Mouse (Mus musculus): Measurements from ENCODE around the gene Sdccag8. TPM values are rescaled to one million over a fixed set of nuclear protein-coding genes. Genes with fewer than 3 reads are reported as not detected.

Gene Sdccag8
- polyA plus RNA-seq, 1 experiment: 13.3 TPM

GRCm38 (mm10) chr1:176877756-176878155, 63.3 kb downstream of the Sdccag8 start:
- WGBS: 39% methylated on average over 3 of the region's 3 CpGs
- TF ChIP-seq POLR2A (IDR thresholded peaks at IDR 0.05; ENCODE audit: low read depth, low read length): no peak
- TF ChIP-seq CTCF (conservative IDR thresholded peaks at IDR 0.05; ENCODE audit: insufficient read depth, insufficient read length, low read depth, low read length): no peak
- Histone ChIP-seq H3K4me1 (ENCODE audit: control insufficient read depth, insufficient read depth, low read length) (no peaks in the 10 kb centered on the region), H3K27ac (ENCODE audit: insufficient read depth, low read depth, low read length) (no peak overlapping the region), H3K36me3 (ENCODE audit: control insufficient read depth, insufficient read depth, low read length) (no peaks in the 10 kb centered on the region), H3K27me3 (replicated peaks; ENCODE audit: control insufficient read depth, insufficient read depth, low read length) (no peaks in the 10 kb centered on the region), H3K4me3 (ENCODE audit: insufficient read depth, low read depth, low read length) (no peak overlapping the region)
- DNase-seq: peak; percentile 60

GRCm38 (mm10) chr1:176879005-176879404, 64.5 kb downstream of the Sdccag8 start:
- Histone ChIP-seq H3K4me1 (ENCODE audit: control insufficient read depth, insufficient read depth, low read length) (no peaks in the 10 kb centered on the region), H3K27ac (ENCODE audit: insufficient read depth, low read depth, low read length) (no peak overlapping the region), H3K4me3 (ENCODE audit: insufficient read depth, low read depth, low read length) (no peak overlapping the region), H3K27me3 (replicated peaks; ENCODE audit: control insufficient read depth, insufficient read depth, low read length) (no peaks in the 10 kb centered on the region), H3K36me3 (ENCODE audit: control insufficient read depth, insufficient read depth, low read length) (no peaks in the 10 kb centered on the region)
- DNase-seq: no peak
- TF ChIP-seq POLR2A (IDR thresholded peaks at IDR 0.05; ENCODE audit: low read depth, low read length) (no peak), CTCF (conservative IDR thresholded peaks at IDR 0.05; ENCODE audit: insufficient read depth, insufficient read length, low read depth, low read length) (no peak)
- WGBS: 79% methylated on average over 2 of the region's 2 CpGs

GRCm38 (mm10) chr1:176879614-176880013, 65.2 kb downstream of the Sdccag8 start:
- Histone ChIP-seq H3K4me3 (ENCODE audit: insufficient read depth, low read depth, low read length) (no peak overlapping the region), H3K36me3 (ENCODE audit: control insufficient read depth, insufficient read depth, low read length) (no peaks in the 10 kb centered on the region), H3K27ac (ENCODE audit: insufficient read depth, low read depth, low read length) (no peak overlapping the region), H3K4me1 (ENCODE audit: control insufficient read depth, insufficient read depth, low read length) (no peaks in the 10 kb centered on the region), H3K27me3 (replicated peaks; ENCODE audit: control insufficient read depth, insufficient read depth, low read length) (no peaks in the 10 kb centered on the region)
- no peak for DNase-seq
- no peak for TF ChIP-seq CTCF (conservative IDR thresholded peaks at IDR 0.05; ENCODE audit: insufficient read depth, insufficient read length, low read depth, low read length)
- no peak for TF ChIP-seq POLR2A (IDR thresholded peaks at IDR 0.05; ENCODE audit: low read depth, low read length)
- 48% methylated on average over 6 of the region's 6 CpGs for WGBS

DNA sequence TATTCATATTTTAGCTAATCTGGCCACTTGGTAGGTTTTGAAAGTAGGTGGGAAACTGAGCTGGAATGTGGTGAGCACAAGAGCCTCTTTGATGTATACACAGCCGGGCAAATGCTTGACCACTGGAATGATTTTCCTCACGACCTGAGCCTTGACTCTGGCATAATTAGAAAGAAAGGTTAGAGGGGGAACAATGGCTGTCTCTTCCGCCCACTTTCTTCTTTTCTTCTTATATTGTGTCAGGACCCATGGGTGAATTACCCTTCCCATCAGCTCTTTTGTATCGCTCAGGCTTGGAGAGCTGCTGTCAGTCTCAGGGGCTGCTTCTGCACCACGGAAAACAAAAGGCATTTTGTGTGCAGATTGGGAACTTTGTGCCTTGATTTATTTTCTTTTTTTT, 65.6 kb downstream of the Sdccag8 start:
- TF ChIP-seq POLR2A (IDR thresholded peaks at IDR 0.05; ENCODE audit: low read depth, low read length) (no peak), CTCF (conservative IDR thresholded peaks at IDR 0.05; ENCODE audit: insufficient read depth, insufficient read length, low read depth, low read length) (no peak)
- no peak for DNase-seq
- H3K4me3 ChIP-seq (ENCODE audit: insufficient read depth, low read depth, low read length): no peak overlapping the region
- H3K36me3 ChIP-seq (ENCODE audit: control insufficient read depth, insufficient read depth, low read length): no peaks in the 10 kb centered on the region
- H3K4me1 ChIP-seq (ENCODE audit: control insufficient read depth, insufficient read depth, low read length): no peaks in the 10 kb centered on the region
- H3K27me3 ChIP-seq (replicated peaks; ENCODE audit: control insufficient read depth, insufficient read depth, low read length): no peaks in the 10 kb centered on the region
- H3K27ac ChIP-seq (ENCODE audit: insufficient read depth, low read depth, low read length): no peak overlapping the region
- WGBS: 67% methylated on average over 5 of the region's 5 CpGs

DNA sequence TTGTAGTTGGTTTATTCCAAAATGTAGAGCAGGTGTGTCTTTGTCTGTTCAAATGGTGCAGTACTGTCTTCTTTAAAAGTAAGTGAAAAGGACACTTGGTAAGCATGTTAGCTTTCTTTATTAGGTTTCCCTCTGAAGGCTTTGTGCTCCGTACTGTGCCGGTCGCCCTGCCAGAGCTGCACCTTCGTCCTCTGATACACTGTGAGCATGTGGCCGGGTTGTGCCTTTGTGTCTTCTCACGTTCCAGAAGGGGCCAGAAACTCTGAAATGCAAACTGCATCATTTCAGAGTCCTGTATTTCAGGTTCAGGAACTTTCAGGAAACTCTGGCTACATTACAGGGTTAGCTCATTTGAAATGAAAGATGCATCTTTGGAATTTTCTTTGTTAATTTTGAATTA, 66.5 kb downstream of the Sdccag8 start:
- no peak overlapping the region for H3K4me3 ChIP-seq (ENCODE audit: insufficient read depth, low read depth, low read length)
- 87% methylated on average over 6 of the region's 6 CpGs for WGBS
- TF ChIP-seq CTCF (conservative IDR thresholded peaks at IDR 0.05; ENCODE audit: insufficient read depth, insufficient read length, low read depth, low read length) (no peak), POLR2A (IDR thresholded peaks at IDR 0.05; ENCODE audit: low read depth, low read length) (no peak)
- H3K27ac ChIP-seq (ENCODE audit: insufficient read depth, low read depth, low read length): no peak overlapping the region
- no peak for DNase-seq
- no peaks in the 10 kb centered on the region for H3K36me3 ChIP-seq (ENCODE audit: control insufficient read depth, insufficient read depth, low read length)
- no peaks in the 10 kb centered on the region for H3K27me3 ChIP-seq (replicated peaks; ENCODE audit: control insufficient read depth, insufficient read depth, low read length)
- H3K4me1 ChIP-seq (ENCODE audit: control insufficient read depth, insufficient read depth, low read length): no peaks in the 10 kb centered on the region

GRCm38 (mm10) chr1:176885207-176885933, 70.9 kb downstream of the Sdccag8 start:
- H3K4me3 ChIP-seq (ENCODE audit: insufficient read depth, low read depth, low read length): no peak overlapping the region
- H3K27ac ChIP-seq (ENCODE audit: insufficient read depth, low read depth, low read length): no peak overlapping the region
- H3K27me3 ChIP-seq (replicated peaks; ENCODE audit: control insufficient read depth, insufficient read depth, low read length): no peaks in the 10 kb centered on the region
- DNase-seq: no peak
- 78% methylated on average over 17 of the region's 17 CpGs for WGBS
- H3K36me3 ChIP-seq (ENCODE audit: control insufficient read depth, insufficient read depth, low read length): no peaks in the 10 kb centered on the region
- H3K4me1 ChIP-seq (ENCODE audit: control insufficient read depth, insufficient read depth, low read length): no peaks in the 10 kb centered on the region
- TF ChIP-seq POLR2A (IDR thresholded peaks at IDR 0.05; ENCODE audit: low read depth, low read length) (no peak), CTCF (conservative IDR thresholded peaks at IDR 0.05; ENCODE audit: insufficient read depth, insufficient read length, low read depth, low read length) (no peak)

DNA sequence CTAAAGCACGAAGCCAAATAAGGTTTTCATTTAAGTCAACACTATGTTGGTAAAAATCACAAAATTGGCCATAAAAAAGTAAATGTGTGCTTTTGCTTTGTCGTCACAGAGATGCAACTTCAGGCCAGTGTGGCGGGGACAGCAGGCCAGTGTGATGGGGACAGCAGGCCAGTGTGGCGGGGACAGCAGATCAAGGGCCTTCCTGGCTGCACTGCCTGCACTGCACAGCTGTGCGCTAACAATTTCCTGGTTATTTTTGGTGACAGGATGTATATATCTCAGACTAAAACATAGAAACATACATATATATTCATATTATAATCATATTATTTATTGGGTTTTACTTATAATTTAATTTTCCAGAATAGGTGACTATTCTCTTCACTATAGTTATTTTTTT, 71.5 kb downstream of the Sdccag8 start:
- DNase-seq: no peak
- no peak for TF ChIP-seq CTCF (conservative IDR thresholded peaks at IDR 0.05; ENCODE audit: insufficient read depth, insufficient read length, low read depth, low read length)
- no peak for TF ChIP-seq POLR2A (IDR thresholded peaks at IDR 0.05; ENCODE audit: low read depth, low read length)
- Histone ChIP-seq H3K27ac (ENCODE audit: insufficient read depth, low read depth, low read length) (no peak overlapping the region), H3K27me3 (replicated peaks; ENCODE audit: control insufficient read depth, insufficient read depth, low read length) (no peaks in the 10 kb centered on the region), H3K36me3 (ENCODE audit: control insufficient read depth, insufficient read depth, low read length) (no peaks in the 10 kb centered on the region), H3K4me3 (ENCODE audit: insufficient read depth, low read depth, low read length) (no peak overlapping the region), H3K4me1 (ENCODE audit: control insufficient read depth, insufficient read depth, low read length) (no peaks in the 10 kb centered on the region)
- 94% methylated on average over 5 of the region's 5 CpGs for WGBS
